Mouse (Mus musculus) c-Kit-positive CD71-positive TER-119-negative erythroid progenitor cells, embryonic 14.5 days (primary cell): ENCODE results near the gene Macrod2.

Source experiments
- DNase-seq: peaks from one replicate; pipeline ENCODE4 v3.0.0-alpha.2; 2013; ENCODE audit warnings: low read depth

The Macrod2 gene

GRCm38 (mm10) chr2:140793886-140794608, 398.9 kb downstream of the Macrod2 start:
- DNase-seq, result no peak

DNA sequence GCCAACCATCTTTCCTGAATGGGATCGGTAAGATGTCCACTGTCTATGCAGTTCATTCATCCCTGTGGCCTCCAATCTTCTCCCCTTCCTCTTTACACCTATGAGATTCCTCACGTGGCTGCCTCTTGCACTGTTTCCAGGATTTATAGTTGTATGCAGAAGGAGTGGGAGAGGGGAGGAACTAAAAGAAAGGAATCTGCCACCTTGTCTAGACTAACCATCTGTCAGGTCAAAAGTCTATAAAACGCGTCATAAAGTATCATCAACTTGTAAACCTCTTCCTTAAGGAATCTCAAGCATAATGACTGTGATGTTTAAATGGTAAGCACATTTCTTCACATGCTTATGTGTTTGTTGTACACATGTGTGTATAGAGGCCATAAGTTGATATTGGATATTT, 416.6 kb downstream of the Macrod2 start:
- no peak for DNase-seq

GRCm38 (mm10) chr2:140819391-140820120, 424.4 kb downstream of the Macrod2 start:
- no peak for DNase-seq

- no peak for DNase-seq
Observed at GRCm38 (mm10) chr2:140822378-140822777, 427.3 kb downstream of the Macrod2 start.

GRCm38 (mm10) chr2:140826241-140826640, 431.1 kb downstream of the Macrod2 start:
- DNase-seq, result no peak

DNA sequence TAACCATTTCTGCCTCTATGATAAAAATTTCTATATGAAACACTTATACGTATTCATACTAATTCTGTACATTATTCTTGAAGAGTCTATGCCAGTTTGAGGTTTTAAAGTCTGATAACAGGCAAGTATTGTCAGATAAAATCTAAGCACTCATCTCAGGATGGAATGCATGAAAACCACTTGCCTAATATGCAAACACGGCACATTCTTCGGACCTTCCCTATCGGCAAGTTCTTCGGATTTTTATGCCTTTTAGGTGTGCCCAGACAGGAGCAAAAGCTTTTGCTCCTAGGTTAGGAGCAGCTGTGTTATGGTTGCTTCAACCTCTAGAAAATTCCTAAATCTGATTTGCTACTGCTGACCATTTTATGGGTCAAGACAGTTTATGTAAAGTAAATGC, 433.8 kb downstream of the Macrod2 start:
- DNase-seq, result no peak

DNA sequence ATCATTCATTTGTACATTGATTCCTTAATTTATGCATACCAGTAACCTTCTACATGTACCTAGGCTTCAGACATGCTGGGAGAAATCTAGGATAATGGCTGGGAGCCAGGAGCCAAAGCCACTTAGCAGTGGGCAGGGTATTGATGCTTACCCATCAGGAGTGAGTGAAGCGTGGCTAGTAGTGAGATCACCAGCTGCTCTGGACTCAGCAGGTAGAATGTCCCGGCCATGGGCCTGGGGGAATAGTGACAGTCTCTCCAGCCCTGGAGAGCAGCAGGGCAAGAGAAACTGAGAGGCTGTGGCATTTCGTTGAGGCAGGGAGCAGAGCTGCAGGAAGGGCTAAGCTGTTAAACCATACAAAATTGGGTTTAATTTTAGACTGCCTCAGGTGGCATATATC, 435.0 kb downstream of the Macrod2 start:
- DNase-seq, result no peak

DNA sequence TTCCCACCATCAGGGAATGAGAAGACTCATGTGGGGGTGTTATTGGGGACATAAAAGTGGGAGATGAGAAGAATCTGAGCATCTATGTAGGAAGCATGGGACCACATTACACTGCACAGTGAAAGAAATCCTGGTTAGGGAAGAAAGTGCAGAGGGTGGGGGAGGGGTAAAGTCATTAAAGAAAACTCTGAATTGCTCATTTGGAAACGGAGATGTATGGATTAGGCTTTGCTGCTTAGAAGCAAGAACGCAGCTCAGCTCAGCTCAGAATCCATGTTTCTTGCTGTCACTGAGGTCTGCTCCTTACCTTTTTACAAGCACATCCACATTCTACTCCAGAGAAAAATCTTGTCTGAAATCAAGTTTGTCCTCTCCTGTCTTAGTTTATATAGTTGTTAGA, 444.3 kb downstream of the Macrod2 start:
- no peak for DNase-seq

DNA sequence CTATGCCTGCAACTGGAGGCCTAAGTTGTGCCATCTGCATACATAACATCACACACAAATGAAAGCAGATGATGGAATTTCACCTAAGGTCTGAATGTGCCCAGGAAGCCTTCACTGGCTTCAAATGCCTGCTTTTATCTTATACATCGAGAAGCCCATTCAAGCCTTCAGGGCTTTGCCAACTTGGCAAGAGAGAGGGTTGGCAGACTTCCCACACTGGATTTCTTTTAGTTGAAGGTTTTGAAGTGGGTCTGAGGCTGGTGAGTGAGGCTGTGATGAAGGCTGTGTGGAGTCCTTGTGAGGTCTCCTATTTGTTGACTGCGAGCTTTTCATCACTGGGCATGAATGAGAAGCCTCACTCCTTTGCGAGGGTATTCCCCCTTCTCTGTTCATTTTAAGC, 444.8 kb downstream of the Macrod2 start:
- DNase-seq, result no peak

- no peak for DNase-seq
Observed at GRCm38 (mm10) chr2:140844030-140844429, 448.9 kb downstream of the Macrod2 start.

DNA sequence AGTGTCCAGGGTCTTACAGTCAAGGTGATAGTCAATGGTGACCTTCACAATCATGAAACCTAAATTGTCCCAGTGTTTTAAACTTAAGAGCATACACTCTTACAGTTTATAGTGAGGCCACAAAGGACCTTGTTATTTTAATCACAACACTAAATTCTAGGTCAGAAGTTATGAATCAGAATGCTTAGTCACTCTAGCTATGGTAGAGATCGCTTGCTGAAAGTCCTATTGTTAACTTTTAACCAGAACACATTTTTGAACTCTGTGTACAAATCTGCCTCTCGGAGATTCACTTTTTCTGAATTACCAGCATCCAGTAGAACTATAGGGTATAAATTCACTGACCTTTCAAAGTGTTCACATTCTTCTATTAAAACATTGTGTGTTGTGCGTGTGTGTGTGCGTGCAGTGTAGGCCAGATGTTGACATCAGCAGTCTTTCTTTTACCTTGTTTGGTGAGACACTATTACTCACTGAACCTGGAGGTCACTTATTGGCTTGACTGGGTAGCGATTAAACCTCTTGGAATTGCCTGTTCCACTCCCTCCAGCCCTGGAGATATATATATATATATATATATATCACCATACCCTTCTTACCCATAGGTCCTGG, 452.8 kb downstream of the Macrod2 start:
- DNase-seq, result no peak

GRCm38 (mm10) chr2:140853538-140853937, 458.4 kb downstream of the Macrod2 start:
- no peak for DNase-seq

- no peak for DNase-seq
Observed at GRCm38 (mm10) chr2:140861356-140861755, 466.2 kb downstream of the Macrod2 start.

DNA sequence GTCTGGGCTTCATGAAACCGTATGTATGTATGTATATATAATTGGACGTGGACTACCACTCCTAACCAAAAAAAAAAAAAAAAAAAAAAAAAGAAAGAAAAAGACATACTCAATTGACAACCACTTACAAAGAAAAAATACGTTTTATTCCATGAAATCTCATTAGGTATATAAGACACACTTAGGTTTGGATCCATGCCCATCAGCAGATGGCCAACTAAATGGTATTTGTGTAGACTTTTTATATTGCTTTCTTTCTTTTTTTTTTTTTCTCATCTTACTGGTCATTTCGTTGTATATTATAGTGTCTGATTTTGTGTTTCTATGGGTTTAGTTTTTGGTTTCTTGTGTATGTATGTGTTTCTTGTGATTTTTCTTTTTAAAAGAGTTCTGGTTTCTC, 467.6 kb downstream of the Macrod2 start:
- no peak for DNase-seq

GRCm38 (mm10) chr2:140865636-140866035, 470.5 kb downstream of the Macrod2 start:
- no peak for DNase-seq

DNA sequence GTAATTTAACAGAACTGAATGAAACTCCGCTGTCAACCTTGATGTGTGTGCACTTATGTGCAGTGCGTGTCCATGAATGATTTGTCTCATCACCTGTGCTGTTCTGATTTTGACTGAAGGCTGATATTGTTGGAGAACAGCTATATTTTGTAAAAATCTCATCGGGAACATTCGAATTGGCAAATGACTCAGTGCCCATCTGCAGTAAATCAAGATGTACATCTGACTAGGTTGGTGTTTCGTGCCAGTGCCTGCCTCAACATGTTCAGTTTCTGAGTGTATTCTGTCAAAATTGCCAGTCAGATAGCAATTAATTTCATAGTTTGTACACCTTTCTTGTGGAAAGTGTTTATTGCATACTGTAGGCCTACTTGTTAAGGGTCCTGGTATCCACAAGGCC, 472.0 kb downstream of the Macrod2 start:
- DNase-seq, result no peak

GRCm38 (mm10) chr2:140885176-140885575, 490.1 kb downstream of the Macrod2 start:
- no peak for DNase-seq

DNA sequence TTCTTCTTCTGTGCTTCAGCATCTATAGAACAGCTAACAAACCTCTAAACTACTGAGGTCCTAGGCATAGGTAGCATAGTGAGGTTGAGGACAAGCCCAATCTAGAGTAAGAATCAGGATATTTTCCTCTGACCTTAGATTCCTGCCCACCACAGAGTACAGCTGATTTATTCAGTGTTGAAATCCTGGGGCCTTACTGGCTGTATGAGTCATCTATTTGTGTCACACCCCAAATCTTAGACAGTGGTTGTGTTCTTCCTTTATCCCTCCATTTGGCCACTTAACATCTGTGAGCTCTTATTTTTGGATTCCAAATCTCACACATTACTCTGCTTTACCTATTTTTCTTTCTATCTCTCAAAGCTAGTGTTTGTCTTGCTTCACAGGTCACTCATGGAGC, 495.6 kb downstream of the Macrod2 start:
- no peak for DNase-seq

DNA sequence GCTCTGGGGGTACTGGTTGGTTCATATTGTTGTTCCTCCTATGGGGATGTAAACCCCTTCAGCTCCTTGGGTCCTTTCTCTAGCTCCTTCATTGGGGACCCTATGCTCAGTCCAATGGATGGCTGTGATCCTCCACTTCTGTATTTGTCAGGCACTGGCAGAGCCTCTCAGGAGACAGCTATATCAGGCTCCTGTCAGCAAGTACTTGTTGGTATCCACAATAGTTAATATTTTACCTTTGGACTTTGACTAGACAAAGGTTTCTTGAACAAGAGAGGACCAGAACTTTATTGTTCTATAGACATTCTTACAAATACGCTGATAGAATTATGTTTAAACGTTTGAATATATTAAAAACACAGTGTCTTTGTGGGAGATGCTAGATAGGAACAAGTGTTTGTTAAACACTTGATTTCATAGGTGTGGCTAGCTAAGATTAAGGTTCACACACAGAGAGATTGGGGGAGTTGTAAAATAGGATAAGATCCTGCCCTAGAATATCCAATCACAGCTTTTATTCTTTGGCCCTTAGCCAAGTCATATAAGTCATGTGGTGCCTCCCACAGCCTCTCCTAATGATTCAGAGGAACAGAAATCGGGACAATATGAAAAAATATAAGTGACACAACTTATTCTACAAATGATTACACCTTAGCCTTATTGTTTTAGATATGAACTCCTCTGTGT, 501.4 kb downstream of the Macrod2 start:
- DNase-seq, result no peak

DNA sequence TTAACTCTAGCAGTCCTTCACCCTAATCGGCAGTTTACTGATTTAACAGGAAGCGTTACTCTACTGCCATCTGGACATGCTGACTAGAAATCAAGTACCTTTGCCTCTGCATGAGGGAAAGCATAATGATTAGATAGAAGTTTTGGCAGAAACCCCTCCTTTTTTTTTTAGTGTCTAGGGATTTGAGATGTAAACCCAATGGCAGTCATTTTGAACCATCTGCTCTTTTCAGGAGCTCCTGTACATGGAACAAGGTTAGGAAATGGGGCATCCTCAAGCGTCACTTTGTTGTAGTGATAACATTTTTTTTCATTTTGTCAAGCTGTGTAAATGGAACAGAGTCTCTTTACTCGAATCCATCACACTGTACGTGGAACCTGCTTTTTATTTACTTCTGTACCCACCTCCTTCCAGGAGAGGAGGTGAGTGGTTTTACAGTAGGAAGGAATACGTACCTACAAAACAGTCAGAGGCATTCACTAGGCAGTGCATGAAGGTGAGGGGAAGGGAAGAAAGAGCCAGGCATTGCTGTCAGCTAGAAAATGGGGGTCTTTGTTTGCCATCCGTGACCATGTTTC, 503.4 kb downstream of the Macrod2 start:
- no peak for DNase-seq

- no peak for DNase-seq
Observed at GRCm38 (mm10) chr2:140905331-140905730, 510.2 kb downstream of the Macrod2 start.

DNA sequence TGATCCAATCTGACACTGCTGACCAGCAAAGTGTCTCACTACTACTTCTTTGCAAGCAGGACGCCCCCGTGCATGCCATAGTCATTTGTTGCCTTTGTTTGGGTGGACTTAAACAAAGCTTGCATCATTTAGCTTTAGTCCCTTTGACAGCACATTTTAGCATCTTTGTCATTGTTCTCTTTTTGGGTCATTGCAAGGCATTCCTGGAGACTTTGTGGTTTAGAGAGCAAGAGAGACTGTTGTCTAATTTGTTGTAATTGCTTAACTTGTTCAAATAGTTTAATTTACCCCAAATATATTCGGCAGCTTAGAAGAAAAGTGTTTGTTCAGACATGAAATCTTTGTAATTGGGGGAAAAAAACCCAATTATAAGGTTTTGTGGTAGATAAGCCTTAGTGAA, 511.0 kb downstream of the Macrod2 start:
- DNase-seq, result no peak
